Mouse (Mus musculus) heart, postnatal 4 days (tissue): ENCODE measurements around the gene A130010J15Rik. TPM values are rescaled to one million over a fixed set of nuclear protein-coding genes. Genes with fewer than 3 reads are reported as not detected.

Source experiments
- DNase-seq: peaks from one replicate; pipeline ENCODE4 v3.0.0; 2021
- total RNA-seq, 2 experiments: library from RNA; stranded (reverse); gene quantifications; 2 replicates each; pipeline ENCODE4 v1.2.3; 2021

The A130010J15Rik gene
- total RNA-seq, 2 experiments from 2014 or later, result 5.3 to 7.8 TPM

GRCm38 (mm10) chr1:193156316-193157110, 11.3 kb upstream of the A130010J15Rik start:
- DNase-seq, result peak; percentile 28

- no peak for DNase-seq
Measured at GRCm38 (mm10) chr1:193157111-193157492, 10.7 kb upstream of the A130010J15Rik start.

DNA sequence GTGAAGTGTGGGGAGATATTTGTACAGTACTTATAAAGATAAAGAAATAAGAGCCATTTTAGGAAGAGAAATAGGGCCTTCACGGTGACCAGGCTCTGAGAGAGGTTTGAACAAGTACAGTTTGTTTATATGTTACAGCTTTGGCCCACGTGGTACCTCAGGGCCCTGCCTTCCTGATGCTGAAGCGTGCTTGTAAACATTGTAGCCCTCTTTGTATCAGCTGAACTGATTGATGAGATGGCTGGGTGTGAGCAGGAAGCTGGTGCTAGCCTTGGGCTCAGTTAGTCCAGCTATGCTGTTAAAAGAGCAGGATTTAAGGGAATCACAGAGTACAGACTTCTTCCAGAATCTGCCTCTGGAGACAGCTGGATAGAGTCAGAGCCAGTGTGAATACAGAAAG, 8.7 kb upstream of the A130010J15Rik start:
- no peak for DNase-seq

- no peak for DNase-seq
Measured at GRCm38 (mm10) chr1:193159613-193160012, 8.2 kb upstream of the A130010J15Rik start.

- peak; percentile 59 for DNase-seq
Measured at GRCm38 (mm10) chr1:193160317-193161032, 7.4 kb upstream of the A130010J15Rik start.

- no peak for DNase-seq
Measured at GRCm38 (mm10) chr1:193169228-193169627, 1.4 kb downstream of the A130010J15Rik start.

GRCm38 (mm10) chr1:193169856-193170255, 2.0 kb downstream of the A130010J15Rik start:
- no peak for DNase-seq

DNA sequence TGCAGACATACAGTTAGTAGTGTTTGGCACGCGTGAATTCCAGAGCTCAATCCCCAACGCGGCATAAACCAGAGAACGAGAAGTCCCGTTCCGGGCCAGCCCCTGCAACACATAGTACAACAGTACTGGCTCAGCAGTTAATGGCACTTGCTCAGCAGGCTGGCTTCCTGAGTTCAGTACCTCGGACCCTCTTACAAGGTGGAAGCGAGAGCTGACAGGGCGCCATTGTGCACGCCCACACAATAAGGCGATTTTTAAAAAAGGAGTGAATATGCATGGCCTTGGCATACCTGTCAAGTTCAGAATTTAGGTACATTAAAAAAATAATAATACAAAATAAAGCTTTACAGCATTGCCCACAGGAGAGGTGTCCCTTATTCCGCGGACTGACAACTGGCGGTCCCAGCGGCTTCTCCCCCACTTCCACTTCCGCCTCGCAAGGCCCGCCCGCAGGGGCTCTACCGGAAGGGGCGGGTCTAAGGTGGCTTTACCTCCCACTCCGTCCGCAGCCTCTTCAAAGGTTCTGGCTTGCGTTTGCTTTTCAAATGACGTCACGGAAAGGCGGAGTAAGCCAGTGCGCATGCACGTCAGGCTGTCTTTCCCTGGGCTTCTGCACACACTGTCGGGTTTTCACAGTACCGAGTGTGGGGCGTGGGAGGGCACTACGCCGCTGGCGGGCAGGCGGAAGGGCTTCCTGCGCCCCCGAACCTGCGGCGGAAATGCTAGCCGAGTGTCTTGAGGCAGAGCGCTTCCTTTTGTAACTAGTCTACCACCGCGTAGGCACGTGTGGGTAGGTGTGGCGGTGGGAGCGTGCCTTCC, 5.4 kb downstream of the A130010J15Rik start:
- DNase-seq, result peak; percentile 97

DNA sequence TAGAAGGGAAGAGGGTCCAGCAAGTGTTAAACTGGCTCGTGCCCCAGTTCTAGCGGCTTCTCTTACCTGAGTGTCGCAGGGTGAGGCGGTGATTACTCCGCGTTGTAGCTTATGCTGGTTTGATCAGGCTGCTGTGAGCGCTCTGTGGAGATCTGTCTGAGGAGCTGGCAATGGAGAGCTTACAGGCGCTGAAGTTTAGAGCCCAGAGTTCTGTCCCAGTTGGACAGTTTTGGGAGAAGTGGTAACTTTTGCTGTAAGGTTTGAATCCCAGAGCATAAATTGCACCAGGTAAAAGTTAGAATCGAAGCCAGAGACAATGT, 5.9 kb downstream of the A130010J15Rik start:
- no peak for DNase-seq

DNA sequence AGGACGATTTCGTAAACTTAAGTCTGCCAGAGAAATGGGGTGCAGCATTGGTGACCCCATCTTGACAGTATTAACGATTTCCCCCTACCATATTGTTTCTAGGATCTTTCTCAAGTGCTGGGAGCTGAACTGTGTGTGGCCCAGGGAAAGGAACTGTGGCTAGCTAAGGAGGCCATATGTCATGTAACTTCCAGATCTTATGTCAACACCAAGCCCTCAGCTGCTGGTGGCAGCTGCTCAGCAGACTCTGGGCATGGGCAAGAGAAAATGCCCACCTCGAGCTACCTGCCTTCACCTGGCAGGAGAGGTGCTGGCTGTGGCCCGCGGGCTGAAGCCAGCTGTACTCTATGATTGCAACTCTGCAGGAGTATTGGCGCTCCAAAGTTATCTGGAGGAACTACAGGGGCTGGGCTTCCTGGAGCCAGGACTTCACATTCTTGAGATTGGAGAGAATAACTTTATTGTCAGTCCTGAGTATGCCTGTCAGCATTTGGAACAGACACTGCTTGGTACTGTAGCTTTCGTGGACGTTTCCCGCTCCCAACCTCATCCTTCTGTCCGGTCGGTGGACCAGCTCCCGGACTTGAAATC, 6.4 kb downstream of the A130010J15Rik start:
- DNase-seq, result peak; percentile 16

GRCm38 (mm10) chr1:193181104-193181503, 13.3 kb downstream of the A130010J15Rik start:
- no peak for DNase-seq

DNA sequence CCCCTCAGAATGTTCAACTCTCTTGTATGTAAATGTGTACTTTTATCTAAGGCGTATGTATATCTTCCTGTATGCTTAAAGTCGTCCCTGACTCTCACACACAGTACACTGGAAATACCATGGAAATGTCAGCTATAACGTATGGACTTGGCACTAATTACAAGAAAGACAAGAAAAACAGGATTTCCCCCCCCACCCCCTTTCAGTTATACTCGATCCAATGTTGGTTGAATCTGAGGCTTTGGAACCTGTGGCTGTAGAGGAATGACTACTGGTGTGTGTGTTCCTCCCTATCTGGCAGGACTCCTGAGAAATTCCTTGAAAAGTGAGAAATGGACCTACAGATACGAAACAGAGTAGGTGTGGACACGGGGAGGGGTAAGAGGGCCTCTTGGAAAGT, 20.4 kb downstream of the A130010J15Rik start:
- DNase-seq, result no peak

- peak; percentile 70 for DNase-seq
Measured at GRCm38 (mm10) chr1:193189151-193189621, 21.3 kb downstream of the A130010J15Rik start.

DNA sequence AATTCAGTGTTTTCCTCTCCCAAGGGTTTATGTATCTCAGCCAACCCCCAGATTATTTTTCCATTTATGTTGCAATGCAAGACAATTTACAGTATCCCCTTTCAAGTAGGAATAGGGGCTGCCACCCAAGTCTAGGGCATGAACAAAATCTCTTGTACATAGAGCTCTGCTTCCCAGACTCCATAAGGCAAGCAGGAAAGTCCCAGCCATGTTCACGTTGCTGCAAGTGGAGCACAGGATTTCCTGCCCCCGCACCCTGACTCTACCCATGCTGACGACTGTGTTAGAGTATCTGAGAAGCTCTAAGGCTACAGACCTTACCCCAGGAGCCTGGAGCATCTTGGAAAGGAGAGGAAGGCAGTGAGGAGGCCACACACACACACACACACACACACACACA, 21.9 kb downstream of the A130010J15Rik start:
- DNase-seq, result peak; percentile 21

- peak; percentile 37 for DNase-seq
Measured at GRCm38 (mm10) chr1:193191675-193192283, 23.9 kb downstream of the A130010J15Rik start.

DNA sequence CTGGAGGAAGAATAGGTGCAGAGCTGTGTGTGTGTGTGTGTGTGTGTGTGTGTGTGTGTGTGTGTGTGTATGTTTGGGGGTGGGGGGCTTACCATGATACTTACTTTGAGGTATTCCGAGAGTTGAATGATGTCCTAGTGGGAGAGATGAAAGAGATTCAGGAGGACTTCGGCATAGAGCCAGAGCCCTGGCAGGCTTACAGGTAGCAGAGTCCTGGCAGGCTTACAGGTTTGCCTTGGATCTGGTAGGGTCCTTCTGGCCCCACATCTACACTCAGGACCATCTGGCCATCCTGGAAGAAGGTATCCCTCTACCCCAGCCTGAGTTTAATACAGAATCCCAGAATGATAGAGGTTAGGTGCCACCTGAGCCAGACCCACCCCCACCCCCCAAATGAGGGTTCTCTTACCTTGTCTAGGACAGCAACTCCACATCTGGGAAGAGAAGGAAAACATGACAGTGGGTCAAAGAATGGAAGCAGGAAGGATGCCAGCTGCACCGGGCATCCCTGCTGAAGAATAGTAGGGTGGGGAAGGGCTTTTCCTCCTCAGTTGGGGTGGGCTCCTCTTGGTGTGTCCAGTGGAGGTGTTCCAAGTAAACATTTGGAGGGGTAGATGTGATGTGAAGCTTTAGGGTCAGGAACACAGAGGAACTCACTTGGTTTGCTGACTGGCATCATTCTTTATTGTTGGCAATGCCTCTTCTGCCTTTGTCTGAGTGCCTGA, 26.7 kb downstream of the A130010J15Rik start:
- DNase-seq, result no peak

- no peak for DNase-seq
Measured at GRCm38 (mm10) chr1:193195169-193195810, 27.4 kb downstream of the A130010J15Rik start.

DNA sequence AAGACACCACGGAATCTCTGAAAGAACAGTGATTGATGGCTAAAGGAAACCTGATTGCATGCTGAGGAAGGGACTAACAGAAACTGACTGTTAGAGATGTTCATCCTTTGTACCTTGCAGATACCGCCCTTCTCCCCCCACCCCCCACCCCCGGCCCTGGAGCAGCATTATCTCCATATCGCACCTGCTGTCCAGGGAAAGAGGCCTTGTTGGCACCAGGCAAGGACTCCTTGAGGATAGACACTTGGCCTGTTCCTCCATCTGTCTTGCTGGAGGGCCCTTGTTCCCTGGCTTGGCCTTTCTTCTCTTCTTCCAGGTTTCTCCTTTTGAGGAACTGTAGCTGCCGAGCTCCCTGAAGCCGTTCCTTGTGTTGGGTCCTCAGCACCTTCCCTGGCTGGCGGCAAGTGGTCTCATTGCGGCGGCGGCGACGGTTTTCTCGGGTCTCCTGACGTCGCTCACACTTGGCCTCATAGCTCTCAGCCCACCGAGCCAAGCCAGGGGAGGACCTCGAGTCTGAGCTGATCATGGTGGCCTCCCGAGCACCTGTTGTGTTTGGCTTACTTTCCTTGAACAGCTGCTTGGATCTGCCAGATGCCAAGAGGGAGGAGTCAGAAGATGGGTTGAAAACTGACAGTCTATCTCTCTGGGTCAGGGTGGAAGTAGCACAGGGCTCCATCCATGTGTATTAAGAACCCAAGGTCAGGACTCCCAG, 29.8 kb downstream of the A130010J15Rik start:
- no peak for DNase-seq

DNA sequence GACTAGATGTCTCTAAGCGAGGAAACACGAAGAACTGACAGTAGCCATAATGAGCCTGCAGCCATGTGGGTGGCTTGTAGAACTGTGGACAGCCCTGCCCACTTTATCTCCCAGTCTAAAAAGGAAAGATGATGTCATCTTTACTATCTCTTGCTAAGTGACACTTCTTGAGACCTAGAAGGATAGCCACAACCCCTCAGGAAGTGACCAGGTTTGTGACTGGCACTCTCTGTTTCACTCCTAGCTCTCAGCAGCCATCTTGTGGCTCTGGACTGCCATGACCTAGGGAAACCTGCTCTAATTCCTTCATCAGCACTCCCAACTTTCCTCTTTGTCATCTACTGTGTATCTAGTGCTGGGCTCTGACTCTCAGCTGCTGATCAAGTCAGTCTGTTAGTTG, 30.5 kb downstream of the A130010J15Rik start:
- no peak for DNase-seq
